Mouse (Mus musculus): ENCODE data around the gene Galnt18. TPM values are rescaled to one million over a fixed set of nuclear protein-coding genes. Genes with fewer than 3 reads are reported as not detected.

Gene Galnt18
- polyA plus RNA-seq, 1 experiment from 2014 or later: 10.2 TPM

- no peak for ATAC-seq (replicated peaks)
- 63% methylated on average over 9 of the region's 9 CpGs for WGBS
- Histone ChIP-seq H3K9me3 (no peaks in the 10 kb centered on the region), H3K4me2 (replicated peaks) (no peak overlapping the region), H3K27ac (replicated peaks) (no peak overlapping the region), H3K9ac (replicated peaks) (no peak overlapping the region), H3K27me3 (no peaks in the 10 kb centered on the region), H3K36me3 (no peaks in the 10 kb centered on the region), H3K4me1 (peaks cover 6% of the 10 kb centered on the region; the same call in 1 of the 2 replicates), H3K4me3 (no peak overlapping the region)
Observed at GRCm38 (mm10) chr7:111766145-111766767, 13.5 kb downstream of the Galnt18 start.

DNA sequence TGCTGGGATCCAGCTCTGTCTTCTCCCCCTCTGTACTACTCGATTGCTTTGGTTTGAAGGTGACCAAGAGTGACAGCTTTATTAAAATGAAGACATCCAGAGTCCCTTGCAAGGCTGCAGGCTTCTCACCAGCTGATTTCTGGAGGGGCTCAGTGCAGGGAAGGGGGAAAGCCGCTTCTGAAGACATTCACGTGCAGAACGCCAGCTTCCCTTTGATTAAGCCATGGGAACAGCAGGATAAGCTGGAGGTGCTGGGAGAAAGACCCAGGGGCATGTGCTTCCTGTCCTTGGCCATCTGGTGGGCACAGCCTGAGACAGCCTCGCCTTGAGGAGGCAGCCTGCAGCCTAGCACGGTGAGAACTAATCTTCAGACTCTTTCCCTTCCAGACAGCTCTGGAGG lies 17.0 kb downstream of the Galnt18 start:
- peaks cover 8% of the 10 kb centered on the region; the same call in 1 of the 2 replicates for H3K4me1 ChIP-seq
- no peaks in the 10 kb centered on the region for H3K9me3 ChIP-seq
- 41% methylated on average over 6 of the region's 6 CpGs for WGBS
- H3K36me3 ChIP-seq: no peaks in the 10 kb centered on the region
- H3K27me3 ChIP-seq: no peaks in the 10 kb centered on the region
- H3K9ac ChIP-seq (replicated peaks): no peak overlapping the region
- no peak overlapping the region for H3K4me3 ChIP-seq
- H3K4me2 ChIP-seq (replicated peaks): no peak overlapping the region
- ATAC-seq (replicated peaks): peak; percentile 26; the same call in 1 of the 2 replicates
- H3K27ac ChIP-seq (replicated peaks): no peak overlapping the region; the same call in 1 of the 2 replicates

DNA sequence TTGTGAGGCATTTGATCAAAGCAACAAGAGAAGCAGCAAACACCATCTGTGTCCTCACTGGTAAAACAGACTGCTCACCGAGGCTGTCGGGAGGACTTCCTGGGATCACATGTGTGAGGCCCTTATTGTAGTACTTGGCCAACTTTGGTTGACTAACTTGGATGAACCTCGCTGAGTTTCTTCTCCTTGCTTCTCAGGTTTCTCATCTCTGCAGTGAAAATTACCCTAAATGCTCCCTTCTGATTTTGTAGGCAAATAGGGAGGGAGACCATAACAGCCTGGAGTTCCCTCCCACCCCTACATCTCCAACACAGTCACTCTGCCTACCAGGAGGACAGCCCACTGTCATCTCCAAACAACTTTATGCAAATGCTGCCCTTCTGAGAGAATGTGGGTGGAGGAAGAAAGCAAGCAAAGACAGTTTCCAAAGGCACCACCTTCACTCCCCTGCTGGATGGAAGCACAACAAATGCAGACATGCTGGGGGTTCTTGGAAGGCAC lies 31.2 kb downstream of the Galnt18 start:
- Histone ChIP-seq H3K27ac (replicated peaks) (no peak overlapping the region), H3K36me3 (no peaks in the 10 kb centered on the region), H3K9ac (replicated peaks) (no peak overlapping the region), H3K4me1 (no peaks in the 10 kb centered on the region), H3K4me2 (replicated peaks) (no peak overlapping the region), H3K4me3 (no peak overlapping the region), H3K27me3 (no peaks in the 10 kb centered on the region), H3K9me3 (no peaks in the 10 kb centered on the region)
- no peak for ATAC-seq (replicated peaks)
- WGBS: 75% methylated on average over 3 of the region's 3 CpGs

DNA sequence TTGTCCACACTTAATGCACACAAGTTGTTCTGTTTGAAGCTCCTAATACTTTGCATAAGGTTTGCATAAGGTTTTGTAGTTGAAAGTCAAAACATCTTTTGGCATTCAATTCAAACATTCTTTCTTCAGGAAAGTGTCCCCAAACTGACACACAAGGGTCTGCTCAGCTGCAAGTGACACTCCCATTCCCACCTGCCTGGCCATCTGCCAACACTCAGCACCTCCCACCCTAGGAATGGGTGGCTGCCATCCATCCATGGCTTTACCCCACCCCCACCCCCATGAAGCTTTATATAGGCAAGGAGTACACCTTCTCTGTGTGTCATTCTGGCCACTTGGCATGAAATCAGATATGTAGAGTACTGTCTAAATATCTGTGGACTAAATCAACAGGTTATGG lies 35.0 kb downstream of the Galnt18 start:
- no peaks in the 10 kb centered on the region for H3K4me1 ChIP-seq
- no peak for ATAC-seq (replicated peaks)
- H3K36me3 ChIP-seq: no peaks in the 10 kb centered on the region
- H3K9me3 ChIP-seq: no peaks in the 10 kb centered on the region
- H3K27ac ChIP-seq (replicated peaks): no peak overlapping the region
- no peak overlapping the region for H3K9ac ChIP-seq (replicated peaks)
- H3K4me2 ChIP-seq (replicated peaks): no peak overlapping the region
- H3K4me3 ChIP-seq: no peak overlapping the region
- no peaks in the 10 kb centered on the region for H3K27me3 ChIP-seq

DNA sequence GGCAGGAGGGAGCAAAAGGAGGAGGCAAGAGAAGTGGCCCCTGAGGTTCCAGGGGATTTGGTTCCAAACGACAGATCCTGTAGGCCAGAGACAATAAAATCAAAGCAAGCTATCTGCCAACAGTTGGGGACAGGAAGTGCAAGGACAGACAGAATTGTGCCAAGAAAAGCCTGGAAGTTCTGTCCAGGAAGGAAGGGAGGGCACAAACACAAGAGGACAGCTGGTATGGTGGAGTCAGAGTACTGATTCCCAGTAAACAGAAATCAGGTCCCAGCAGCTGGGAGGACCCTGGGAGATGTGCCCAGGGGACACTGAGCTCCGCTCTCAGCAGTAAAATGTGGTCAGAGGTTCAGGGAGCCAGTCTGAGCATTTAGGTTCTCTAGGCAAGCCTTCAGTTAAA lies 38.2 kb downstream of the Galnt18 start:
- Histone ChIP-seq H3K36me3 (no peaks in the 10 kb centered on the region), H3K27me3 (no peaks in the 10 kb centered on the region), H3K9ac (replicated peaks) (no peak overlapping the region), H3K4me2 (replicated peaks) (no peak overlapping the region), H3K27ac (replicated peaks) (no peak overlapping the region), H3K9me3 (no peaks in the 10 kb centered on the region), H3K4me3 (no peak overlapping the region), H3K4me1 (no peaks in the 10 kb centered on the region)
- WGBS: 63% methylated on average over 2 of the region's 2 CpGs
- no peak for ATAC-seq (replicated peaks)

DNA sequence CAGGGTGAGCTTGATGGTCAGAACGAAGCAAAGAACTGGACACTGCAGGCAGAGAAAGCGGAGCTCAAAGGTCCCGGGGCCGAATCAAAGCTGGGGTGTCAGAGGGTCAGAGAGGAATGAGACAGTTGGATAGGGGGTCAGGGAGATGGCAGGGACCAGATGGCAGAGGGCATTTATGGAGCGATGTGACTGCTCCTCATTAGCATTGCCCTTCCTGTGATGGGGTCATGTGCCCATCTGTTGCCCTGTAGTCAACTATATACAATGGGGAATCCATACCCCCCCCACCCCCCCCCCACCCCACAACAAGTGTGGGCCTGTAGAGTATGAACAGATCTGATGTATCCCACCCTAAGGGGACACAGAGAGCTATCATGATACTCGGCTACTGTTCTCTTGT lies 39.7 kb downstream of the Galnt18 start:
- H3K9ac ChIP-seq (replicated peaks): no peak overlapping the region
- WGBS: 95% methylated on average over 6 of the region's 6 CpGs
- H3K27me3 ChIP-seq: no peaks in the 10 kb centered on the region
- no peak for ATAC-seq (replicated peaks)
- H3K4me2 ChIP-seq (replicated peaks): no peak overlapping the region
- no peak overlapping the region for H3K4me3 ChIP-seq
- no peak overlapping the region for H3K27ac ChIP-seq (replicated peaks)
- H3K4me1 ChIP-seq: no peaks in the 10 kb centered on the region
- no peaks in the 10 kb centered on the region for H3K36me3 ChIP-seq
- no peaks in the 10 kb centered on the region for H3K9me3 ChIP-seq

DNA sequence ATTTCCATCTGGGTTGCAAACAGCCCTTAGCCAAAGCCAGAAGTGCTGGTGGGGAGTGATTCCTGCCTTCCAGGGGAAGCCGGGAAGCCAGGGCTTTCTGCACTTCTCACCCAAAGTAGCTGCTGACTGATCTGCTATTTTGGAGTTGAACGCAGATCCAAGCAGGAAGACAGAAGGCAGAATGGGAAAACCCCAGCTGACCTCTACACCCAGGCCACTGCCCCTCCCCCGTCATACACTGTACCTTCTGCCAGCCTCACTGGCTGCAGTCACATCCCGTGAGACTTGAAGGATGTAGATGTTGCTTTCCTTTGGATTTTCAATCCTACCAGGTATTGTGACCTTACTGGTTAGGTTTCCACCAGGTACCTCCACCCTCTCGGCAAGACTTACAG lies 40.4 kb downstream of the Galnt18 start:
- Histone ChIP-seq H3K4me1 (no peaks in the 10 kb centered on the region), H3K27me3 (no peaks in the 10 kb centered on the region), H3K36me3 (no peaks in the 10 kb centered on the region), H3K9me3 (no peaks in the 10 kb centered on the region), H3K4me2 (replicated peaks) (no peak overlapping the region), H3K9ac (replicated peaks) (no peak overlapping the region), H3K27ac (replicated peaks) (no peak overlapping the region), H3K4me3 (no peak overlapping the region)
- WGBS: 81% methylated on average over 5 of the region's 5 CpGs
- no peak for ATAC-seq (replicated peaks)

DNA sequence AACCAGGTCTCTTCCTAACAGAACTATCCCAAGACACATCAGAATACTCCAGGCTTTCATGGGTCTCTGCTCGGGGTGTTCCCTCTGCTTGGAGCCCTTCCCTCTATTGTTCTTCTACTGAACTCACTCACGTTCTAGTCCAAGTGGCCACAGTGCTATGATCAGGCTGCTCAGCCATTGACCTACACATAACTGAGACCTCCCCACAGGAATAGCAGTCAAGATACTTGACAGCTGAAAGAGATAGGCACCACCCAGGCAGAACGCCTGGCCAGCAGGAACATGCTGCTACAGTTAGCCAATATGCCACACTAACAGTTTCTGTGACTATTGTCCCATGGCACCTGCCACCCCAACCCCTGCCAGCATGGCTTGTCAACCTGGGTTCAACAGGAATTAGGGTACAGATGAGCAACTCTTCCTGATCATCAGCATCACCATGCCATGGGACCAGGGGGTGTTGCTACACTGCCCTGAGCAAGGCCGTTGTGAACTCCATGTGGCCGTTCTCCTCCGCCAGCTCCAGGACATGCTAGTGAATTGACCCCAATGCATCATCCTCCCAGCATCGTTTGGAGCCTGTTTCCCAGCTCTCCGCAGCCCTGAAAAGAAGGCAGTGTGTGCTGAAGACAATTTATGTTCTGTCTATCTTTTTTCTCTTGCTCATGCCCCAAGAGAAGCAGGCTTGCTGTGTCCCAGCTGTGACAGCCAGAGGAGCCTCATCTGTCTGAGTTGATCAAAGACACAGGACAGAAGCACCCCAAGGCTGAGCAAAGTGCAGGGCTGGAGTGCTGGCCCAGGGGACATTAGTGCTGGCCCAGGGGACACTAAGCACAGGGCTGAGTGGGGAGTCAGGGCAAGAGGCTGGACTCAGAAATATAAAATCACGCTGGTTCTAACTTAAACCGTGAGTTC lies 41.1 kb downstream of the Galnt18 start:
- WGBS: 74% methylated on average over 10 of the region's 10 CpGs
- Histone ChIP-seq H3K4me1 (no peaks in the 10 kb centered on the region), H3K36me3 (no peaks in the 10 kb centered on the region), H3K9ac (replicated peaks) (no peak overlapping the region), H3K27ac (replicated peaks) (no peak overlapping the region), H3K9me3 (no peaks in the 10 kb centered on the region), H3K27me3 (no peaks in the 10 kb centered on the region), H3K4me2 (replicated peaks) (no peak overlapping the region), H3K4me3 (no peak overlapping the region)
- ATAC-seq (replicated peaks): no peak

GRCm38 (mm10) chr7:111737426-111737825 lies 42.4 kb downstream of the Galnt18 start:
- Histone ChIP-seq H3K9ac (replicated peaks) (no peak overlapping the region), H3K36me3 (no peaks in the 10 kb centered on the region), H3K4me3 (no peak overlapping the region), H3K4me2 (replicated peaks) (no peak overlapping the region), H3K4me1 (no peaks in the 10 kb centered on the region), H3K27me3 (no peaks in the 10 kb centered on the region), H3K27ac (replicated peaks) (no peak overlapping the region), H3K9me3 (no peaks in the 10 kb centered on the region)
- no peak for ATAC-seq (replicated peaks)
- WGBS: 58% methylated on average over 7 of the region's 7 CpGs

DNA sequence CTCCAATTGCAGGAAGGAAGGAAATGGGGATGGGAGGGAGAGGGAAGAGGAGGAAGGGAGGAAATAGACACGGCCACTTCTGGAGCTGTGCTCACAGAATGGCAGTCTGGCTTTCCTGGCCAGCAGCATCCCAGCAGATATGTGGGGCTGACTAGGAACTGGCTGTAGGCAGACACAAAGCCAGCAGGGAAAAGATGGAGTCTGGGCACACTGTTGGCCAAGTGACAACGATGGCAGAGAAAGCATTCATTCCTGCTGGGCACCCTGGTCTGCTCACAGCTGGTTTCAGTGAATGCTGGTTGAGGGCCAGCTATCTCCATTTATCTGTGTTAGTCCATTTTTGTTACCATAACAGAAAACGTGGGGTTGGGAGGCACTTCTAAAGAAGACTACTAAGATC lies 43.4 kb downstream of the Galnt18 start:
- Histone ChIP-seq H3K27ac (replicated peaks) (no peak overlapping the region), H3K36me3 (no peaks in the 10 kb centered on the region), H3K4me3 (no peak overlapping the region), H3K27me3 (no peaks in the 10 kb centered on the region), H3K9me3 (no peaks in the 10 kb centered on the region), H3K9ac (replicated peaks) (no peak overlapping the region), H3K4me2 (replicated peaks) (no peak overlapping the region), H3K4me1 (no peaks in the 10 kb centered on the region)
- no peak for ATAC-seq (replicated peaks)
- 64% methylated on average over 3 of the region's 3 CpGs for WGBS

DNA sequence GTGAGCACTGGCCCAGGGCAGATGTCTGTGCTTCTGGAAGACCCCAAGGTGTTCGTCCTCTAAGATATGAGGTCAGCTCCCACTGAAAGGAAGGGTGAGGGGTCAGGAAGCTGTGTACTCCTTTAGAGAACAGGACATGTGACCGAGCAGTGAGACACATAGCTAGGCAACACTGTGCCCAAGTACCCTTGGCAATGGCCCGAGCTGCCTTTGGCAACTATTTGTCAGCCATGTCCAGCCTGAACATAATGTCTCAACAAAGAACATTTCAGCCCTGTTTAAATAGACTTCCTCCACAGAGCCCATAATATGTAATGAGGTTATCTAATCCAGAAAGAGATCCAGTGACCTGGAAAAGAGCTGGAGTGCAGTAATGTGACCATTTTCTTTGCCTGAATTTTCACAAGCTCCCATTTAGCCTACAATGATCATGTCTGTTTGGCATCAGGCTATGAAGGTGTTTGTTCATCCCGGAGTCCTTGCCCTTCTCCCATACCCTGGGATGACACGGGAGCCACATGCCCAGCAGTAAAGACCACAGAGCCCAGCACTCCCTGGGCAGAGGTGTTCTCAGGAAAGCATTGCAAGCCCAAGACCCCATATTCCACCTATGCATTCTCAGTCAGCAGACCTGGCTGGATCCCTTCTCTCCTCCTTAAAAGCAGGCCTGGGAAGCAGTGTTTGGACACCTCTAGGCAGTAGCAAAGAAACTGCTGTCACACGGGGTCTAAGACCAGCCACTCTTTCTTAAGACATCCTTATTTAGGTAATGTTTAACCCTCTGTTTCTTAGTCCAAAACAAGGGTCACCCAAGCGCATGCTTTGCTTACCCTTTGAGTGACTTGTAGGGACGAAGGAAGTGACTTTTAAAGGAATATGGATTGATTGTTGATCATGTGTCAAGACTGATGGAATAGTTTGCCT lies 49.2 kb downstream of the Galnt18 start:
- Histone ChIP-seq H3K9me3 (no peaks in the 10 kb centered on the region), H3K27me3 (no peaks in the 10 kb centered on the region), H3K4me3 (no peak overlapping the region), H3K36me3 (no peaks in the 10 kb centered on the region), H3K9ac (replicated peaks) (no peak overlapping the region), H3K4me1 (no peaks in the 10 kb centered on the region), H3K4me2 (replicated peaks) (no peak overlapping the region), H3K27ac (replicated peaks) (no peak overlapping the region)
- WGBS: 82% methylated on average over 8 of the region's 8 CpGs
- no peak for ATAC-seq (replicated peaks)

GRCm38 (mm10) chr7:111726928-111727327 lies 52.8 kb downstream of the Galnt18 start:
- H3K9ac ChIP-seq (replicated peaks): no peak overlapping the region
- H3K4me1 ChIP-seq: no peaks in the 10 kb centered on the region
- H3K27ac ChIP-seq (replicated peaks): no peak overlapping the region
- H3K9me3 ChIP-seq: no peaks in the 10 kb centered on the region
- 79% methylated on average over 2 of the region's 2 CpGs for WGBS
- H3K4me2 ChIP-seq (replicated peaks): no peak overlapping the region
- ATAC-seq (replicated peaks): no peak
- H3K27me3 ChIP-seq: no peaks in the 10 kb centered on the region
- H3K36me3 ChIP-seq: no peaks in the 10 kb centered on the region
- H3K4me3 ChIP-seq: no peak overlapping the region
